Mouse (Mus musculus): Measurements from ENCODE around the gene Ccdc69. TPM values are rescaled to one million over a fixed set of nuclear protein-coding genes. Genes with fewer than 3 reads are reported as not detected.
"Not testable (repeated sequence)": the region's sequence is repeated elsewhere in the genome, so short reads cannot be mapped to it uniquely, and the experiment has no call there.

The Ccdc69 gene
- not detected for total RNA-seq (2021)

- intact Hi-C loops (cut with DNase I), result no loop called here
- peak; percentile 31 for DNase-seq
Measured at GRCm38 (mm10) chr11:55077331-55078231, at the start of gene Ccdc69. Ccdc69 (minus strand) TSS chr11:55078131.

- no peak for DNase-seq
- intact Hi-C loops (cut with DNase I), result no loop called here
Measured at GRCm38 (mm10) chr11:55126663-55127062, 48.7 kb upstream of the Ccdc69 start.

GRCm38 (mm10) chr11:55121430-55121829, 43.5 kb upstream of the Ccdc69 start:
- intact Hi-C loops (cut with DNase I), result no loop called here
- no peak for DNase-seq

DNA sequence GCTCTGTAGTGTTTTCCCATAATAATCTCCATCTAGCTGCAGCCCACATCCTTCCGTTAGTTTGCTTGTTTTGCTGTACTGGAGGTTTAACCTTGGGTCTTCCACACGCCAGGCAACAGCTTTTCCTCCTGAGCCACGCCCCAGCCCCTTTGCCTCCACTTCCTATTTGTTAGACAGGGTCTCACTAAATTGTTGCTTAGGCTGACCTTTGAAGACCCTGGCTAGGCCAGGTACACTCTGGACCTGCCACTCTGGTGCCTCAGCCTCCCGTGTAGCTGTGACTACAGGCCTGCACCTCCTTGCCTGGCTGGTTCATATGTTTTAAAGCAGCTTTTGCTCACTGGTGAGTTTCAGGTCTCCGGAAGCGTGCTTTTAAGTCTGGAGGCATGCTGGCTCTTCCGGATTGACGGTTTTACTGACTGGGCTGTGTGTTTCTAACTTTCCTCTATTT, 42.9 kb upstream of the Ccdc69 start:
- intact Hi-C loops (cut with DNase I), result no loop called here
- DNase-seq, result no peak

GRCm38 (mm10) chr11:55120279-55120678, 42.3 kb upstream of the Ccdc69 start:
- intact Hi-C loops (cut with DNase I), result no loop called here
- DNase-seq, result no peak

DNA sequence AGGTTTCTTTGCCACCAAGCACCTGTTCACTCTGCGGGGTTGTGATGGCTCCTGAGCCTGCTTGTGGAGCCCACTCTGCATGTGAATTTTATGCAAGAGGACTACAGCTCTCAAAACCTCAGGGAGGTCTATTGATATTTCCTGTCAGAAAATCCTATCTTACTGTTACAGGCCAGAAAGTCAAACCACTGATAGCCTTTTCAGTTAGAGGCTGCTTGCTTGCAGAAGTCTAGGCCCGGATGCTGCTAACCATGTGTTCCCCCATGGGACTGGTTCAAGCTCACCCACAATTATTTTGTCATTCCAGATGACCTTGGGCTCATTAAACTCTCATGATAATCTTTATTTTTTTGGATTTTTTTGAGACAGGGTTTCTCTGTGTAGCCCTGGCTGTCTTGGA, 39.1 kb upstream of the Ccdc69 start:
- intact Hi-C loops (cut with DNase I), result no loop called here
- no peak for DNase-seq

DNA sequence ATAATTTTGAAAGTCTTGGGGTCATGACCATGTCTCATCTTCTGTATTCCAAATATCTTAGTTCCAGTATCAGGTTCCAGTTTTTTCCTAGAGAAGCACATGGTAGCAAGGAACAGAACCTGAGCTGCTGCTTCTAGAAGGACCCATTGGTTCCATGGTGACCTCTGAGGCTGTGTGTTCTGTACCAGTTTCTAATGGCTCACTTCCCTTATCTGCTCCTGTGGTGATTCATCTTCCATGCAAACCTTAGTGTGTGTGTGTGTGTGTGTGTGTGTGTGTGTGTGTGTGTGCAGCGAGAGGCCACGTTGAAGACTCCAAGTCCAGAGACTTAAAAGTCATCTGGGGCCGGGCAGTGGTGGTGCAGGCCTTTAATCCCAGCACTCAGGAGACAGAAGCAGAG, 38.1 kb upstream of the Ccdc69 start:
- intact Hi-C loops (cut with DNase I), result no loop called here
- DNase-seq, result no peak

DNA sequence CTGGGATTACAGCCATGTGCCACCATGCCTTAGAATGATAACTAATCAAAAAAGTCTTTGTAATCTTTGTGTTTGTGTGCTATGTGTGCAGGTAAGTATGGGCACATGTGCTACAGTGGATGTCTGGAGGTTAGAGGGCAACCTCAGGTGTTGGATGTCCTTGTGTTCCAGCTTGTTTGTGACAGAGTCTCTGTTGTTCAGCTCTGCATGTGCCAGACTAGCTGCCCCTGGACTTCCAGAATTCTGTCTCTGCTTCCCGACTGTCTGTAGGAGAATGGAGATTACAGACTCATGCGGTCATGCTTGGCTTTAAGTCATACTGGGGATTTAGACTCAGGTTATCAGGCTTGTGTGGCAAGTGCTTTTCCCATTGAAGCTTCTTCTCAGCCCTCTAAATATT, 36.4 kb upstream of the Ccdc69 start:
- no peak for DNase-seq
- intact Hi-C loops (cut with DNase I), result no loop called here

DNA sequence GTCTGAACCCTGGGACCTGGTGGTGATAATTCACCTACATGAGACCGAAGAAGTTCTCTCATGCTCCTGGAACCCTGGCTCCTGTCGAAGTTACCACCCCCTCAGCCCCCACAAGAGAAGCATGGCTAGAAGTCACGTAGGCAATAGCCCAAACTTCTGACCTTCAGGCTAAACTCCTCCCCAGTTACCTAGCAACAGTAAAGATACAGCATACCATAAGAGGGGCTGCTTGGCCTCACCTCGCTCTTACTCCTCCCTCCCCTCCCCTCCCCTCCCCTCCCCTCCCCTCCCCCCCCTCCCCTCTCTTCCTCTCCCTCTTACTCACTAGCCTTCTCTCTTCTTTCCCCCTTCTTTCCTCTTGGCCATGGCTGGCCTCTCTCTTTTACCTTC, 35.9 kb upstream of the Ccdc69 start:
- intact Hi-C loops (cut with DNase I); DNase-seq: not testable (repeated sequence)

DNA sequence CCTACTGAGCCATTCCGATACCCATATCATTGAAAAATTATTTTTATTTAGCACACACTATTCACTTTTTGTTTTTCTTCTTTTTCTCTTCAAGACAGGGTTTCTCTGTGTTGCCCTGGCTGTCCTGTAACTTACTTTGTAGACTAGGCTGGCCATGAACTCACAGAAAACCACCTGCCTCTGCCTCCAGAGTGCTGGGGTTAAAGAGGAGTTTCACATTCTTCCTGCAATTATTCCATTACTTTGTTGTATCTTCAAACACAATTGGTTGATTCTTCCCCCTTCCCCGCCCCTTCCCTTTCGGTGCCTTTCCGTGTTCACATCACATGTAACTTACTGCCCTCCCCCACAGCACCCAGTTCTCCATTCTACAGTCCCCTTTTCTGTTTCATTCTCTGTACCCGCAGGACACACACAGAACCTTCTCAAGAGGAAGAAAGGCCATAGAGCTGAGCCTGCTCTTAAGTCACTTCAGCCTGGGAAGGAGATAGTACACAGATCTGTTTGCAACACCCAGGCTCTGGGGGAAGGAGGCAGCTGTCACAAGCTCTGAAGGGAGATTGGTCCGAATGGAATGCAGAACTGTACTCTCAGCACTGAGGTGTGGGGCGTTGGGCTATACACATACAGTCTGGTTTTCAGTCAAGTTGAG, 35.4 kb upstream of the Ccdc69 start:
- no peak for DNase-seq

DNA sequence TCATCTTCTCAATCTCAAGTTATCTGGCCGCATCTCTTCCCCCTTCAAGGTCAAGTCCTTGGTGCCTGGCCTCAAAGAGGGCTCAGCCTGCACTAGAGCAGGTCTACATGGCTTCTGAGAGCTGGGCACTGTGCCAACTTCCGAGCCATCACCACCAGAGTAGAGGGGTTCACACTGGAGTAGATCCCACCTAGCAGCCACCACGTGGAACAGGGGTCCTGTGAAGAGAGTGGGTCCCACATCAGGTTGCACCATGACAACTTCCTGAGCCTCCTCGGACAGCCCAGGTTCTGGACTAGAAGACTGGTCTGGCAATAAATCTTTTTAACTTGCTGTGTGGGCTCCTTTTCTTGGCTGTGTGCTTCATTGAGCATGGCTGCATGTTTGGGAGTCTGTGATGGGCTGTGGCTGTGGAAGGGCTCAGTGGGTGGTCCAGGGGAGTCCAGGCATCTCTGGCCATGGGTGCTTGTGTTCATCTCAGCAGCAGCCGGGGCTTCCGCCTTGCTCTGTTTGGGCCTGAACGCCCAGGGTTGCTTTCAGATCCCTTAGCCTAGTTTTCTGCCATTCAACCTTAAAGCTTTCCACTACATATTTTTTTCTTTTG, 32.7 kb upstream of the Ccdc69 start:
- peak; percentile 41 for DNase-seq
- intact Hi-C loops (cut with DNase I), result no loop called here

More for the DNA sequence above, 35.4 kb upstream of the Ccdc69 start:
- intact Hi-C loops (cut with DNase I), result no loop called here

DNA sequence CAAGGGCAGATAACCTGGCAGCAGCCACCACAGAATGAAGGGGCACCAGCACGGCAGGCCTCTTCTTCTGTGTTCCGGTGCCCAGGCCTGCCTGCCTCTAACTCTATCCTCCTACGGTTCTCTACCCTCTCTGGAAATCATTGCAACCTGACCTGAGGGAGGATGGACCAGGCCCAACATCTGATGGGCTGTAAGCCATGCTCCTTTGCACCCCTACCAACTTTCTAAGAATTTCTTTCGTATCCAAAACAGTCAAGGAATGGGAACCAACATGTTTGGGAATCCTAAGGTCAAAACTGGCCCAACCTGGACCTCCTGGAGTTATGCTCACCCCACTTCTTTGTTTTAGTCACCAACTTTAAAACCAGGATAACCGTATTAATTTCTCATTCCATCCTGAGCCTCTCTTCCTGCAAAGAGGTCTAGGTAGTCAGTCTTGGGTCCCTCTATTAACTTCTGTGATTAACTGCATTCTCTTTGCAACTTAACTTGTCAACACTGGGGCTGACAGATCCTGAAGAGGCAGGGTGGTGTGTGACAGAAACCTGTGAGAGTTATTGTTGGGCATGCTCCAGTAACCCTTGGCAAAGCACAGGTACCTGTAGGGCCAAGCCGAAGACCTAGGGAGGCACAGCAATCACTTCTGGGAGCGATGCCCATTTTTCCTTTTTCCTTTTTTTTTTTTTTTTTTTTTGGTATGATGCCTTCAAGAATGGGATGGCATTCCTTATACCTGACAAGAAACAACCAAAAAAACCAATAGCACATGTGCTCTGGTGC, 31.8 kb upstream of the Ccdc69 start:
- intact Hi-C loops (cut with DNase I), result no loop called here
- DNase-seq, result no peak

DNA sequence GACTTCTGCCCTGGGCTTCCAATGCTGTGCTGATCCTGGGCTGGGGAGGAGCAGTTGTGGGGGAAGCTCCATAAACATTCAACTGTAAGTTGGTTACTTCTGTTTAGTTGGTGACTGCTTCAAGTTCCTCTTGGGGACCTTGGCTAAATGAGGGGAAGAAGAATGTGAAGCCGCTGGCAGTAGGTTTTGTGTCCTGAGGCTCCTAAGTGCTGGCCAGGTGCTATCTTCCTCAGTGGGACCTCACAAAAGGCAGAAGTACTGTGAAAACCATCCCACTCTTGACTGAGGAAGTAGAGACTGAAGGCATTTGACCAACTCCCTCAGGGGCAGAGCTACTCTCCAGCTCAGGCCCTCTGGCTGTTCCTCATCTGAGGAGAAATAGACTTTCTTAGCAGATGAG, 28.7 kb upstream of the Ccdc69 start:
- no peak for DNase-seq
- intact Hi-C loops (cut with DNase I), result no loop called here

DNA sequence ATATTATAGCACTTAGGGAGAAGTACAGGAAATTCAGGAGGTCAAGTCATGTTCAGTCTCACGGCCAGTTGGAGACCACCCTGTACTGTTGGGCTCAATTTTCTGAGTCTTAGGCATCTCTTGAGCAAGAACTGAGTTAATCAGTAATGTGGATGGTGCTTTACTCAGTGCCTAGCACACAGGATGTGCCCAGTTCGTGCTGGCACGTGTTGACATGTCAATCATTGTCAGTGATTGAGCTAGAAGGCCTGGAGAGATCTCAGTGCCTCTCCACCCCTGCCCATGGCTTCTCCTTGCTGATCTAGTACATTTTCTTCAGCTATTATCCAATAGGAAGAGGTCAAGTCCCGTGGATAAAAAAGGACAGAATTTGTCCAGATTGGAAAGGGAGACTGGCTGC, 27.5 kb upstream of the Ccdc69 start:
- no peak for DNase-seq
- intact Hi-C loops (cut with DNase I), result no loop called here

- intact Hi-C loops (cut with DNase I), result no loop called here
- no peak for DNase-seq
Measured at GRCm38 (mm10) chr11:55103229-55103628, 25.3 kb upstream of the Ccdc69 start.

DNA sequence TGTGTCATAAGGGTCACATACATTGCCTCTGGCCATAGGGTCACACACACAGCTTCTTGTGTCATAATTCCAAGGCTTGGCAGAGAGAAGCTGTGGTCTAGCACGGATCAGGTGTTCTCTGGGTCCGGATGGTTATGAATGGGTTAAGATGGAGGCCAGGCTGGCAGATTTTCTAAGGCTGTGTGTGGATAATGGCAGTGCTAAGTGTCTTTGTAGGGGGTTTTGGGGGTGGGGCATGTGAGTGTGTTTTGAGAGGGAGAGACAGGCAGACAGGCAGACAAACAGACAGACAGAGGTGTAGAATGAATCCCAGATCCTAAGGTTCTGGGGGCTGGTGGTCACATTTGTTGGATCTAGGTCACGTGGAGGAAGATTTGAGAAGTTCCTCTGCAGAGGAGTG, 24.1 kb upstream of the Ccdc69 start:
- no peak for DNase-seq
- intact Hi-C loops (cut with DNase I), result no loop called here

- intact Hi-C loops (cut with DNase I), result no loop called here
- no peak for DNase-seq
Measured at GRCm38 (mm10) chr11:55099868-55100267, 21.9 kb upstream of the Ccdc69 start.

DNA sequence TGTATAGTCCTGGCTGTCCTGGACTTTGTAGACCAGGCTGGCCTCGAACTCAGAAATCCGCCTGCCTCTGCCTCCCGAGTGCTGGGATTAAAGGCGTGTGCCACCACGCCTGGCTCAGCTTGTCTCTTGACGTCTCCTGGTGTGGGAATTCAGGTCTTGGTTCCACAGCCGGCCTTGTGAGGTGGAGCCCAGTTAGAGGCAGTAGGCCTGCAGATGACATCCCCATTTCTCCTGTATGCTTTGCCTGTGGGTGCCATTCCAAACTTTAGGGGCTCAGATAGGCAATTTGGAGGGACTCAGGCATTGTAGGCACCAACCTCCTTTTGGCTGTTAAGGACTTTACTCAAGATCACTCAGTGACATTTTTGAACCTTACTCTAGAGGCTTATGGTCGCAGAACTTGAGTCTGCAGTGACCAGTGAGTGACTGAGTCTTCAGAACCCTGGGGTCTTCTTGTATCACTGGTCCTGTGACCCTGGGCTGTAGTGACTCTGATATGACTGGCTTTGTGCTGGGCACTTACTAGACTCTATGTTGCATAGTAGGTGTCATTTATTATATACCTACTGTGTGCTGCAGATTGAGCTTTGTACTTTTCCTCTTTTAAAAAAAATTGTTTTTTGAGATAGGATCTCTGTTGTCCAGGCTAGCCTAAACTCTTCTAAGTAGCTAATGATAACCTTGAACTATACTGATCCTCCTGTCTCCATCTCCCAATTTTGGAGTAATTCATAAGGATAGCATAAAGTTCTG, 21.3 kb upstream of the Ccdc69 start:
- intact Hi-C loops (cut with DNase I), result no loop called here
- DNase-seq, result no peak

- intact Hi-C loops (cut with DNase I), result no loop called here
- no peak for DNase-seq
Measured at GRCm38 (mm10) chr11:55098189-55098915, 20.4 kb upstream of the Ccdc69 start.
